Mouse (Mus musculus): ENCODE measurements around the gene Cd2ap. TPM values are rescaled to one million over a fixed set of nuclear protein-coding genes. Genes with fewer than 3 reads are reported as not detected.

Cd2ap gene
- 8.9 and 9.2 TPM in 2 replicates for polyA plus RNA-seq (2015; fragmentation: Nextera tagmentation; extraction: Ambion mirVana)

DNA sequence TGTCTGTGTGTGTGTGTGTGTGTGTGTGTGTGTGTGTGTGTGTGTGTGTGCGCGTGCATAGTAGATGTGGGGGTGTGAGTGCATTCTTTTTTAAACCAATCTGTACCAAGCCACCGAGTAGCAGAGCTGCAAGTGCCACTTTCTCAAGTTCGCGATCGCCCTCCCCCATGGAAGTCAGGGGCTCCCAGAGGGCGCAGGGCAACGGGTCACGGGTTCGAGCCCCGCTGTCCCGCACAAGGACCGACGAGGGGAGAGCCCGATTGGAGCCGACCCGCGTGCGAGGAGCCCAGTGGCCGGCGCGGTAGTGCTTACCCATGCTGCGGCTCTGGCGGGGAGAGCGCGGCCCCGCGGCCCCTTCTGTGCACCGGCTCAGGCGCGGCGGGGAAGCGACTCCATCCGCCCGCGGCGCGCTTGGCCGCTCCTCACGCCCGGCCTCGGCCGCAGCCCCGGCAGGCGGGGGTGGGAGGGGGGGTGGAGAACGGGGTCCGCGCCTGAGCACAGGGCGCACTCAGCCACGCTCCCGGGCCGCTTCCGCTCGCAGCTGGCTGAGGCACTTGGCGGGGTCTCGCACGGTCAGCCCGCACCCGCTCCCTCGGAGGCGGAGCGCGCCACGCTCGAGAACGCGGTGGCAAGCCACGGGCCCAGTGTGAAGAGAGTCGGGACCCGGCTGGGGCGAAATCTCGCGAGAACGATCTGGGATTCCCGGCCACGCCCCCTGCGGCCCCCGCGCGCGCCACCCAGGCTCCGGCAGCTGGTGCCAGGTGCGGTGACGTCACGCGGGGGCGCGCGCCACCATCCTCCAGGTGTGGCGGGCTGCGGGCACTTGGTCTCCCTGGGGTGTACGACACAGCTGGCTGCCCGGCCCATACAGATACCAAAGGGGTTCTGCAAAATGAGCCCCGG is at the start of gene Cd2ap:
Gene Cd2ap, minus strand, starts transcription at position 665 of the 903 bp plus-strand sequence.
- no peaks in the 10 kb centered on the region for H3K36me3 ChIP-seq (replicated peaks; ENCODE audit: insufficient read depth, low read length)
- peak within 1 kb of the TSS; percentile 93 for H3K27ac ChIP-seq (ENCODE audit: low read depth)
- under 1% methylated on average over 76 of the region's 94 CpGs for WGBS (ENCODE audit: insufficient replicate concordance)
- peak; percentile 98 for DNase-seq
- peaks cover 7% of the 10 kb centered on the region for H3K4me1 ChIP-seq (ENCODE audit: insufficient read depth)
- no peaks in the 10 kb centered on the region for H3K27me3 ChIP-seq (ENCODE audit: insufficient read depth, low read length)
- H3K9ac ChIP-seq (replicated peaks), result peak within 1 kb of the TSS; percentile 91
- peak within 1 kb of the TSS; percentile 98 for H3K4me2 ChIP-seq (ENCODE audit: low read depth, low read length)
- H3K4me3 ChIP-seq (ENCODE audit: low read depth, low read length), result peak within 1 kb of the TSS; percentile 87
- TF ChIP-seq EP300 (IDR thresholded peaks at IDR 0.05; ENCODE audit: low read depth), result no peak
- no peak for TF ChIP-seq CTCF (IDR thresholded peaks at IDR 0.05; ENCODE audit: low read depth)
- ATAC-seq, result peak; percentile 95
- no peaks in the 10 kb centered on the region for H3K9me3 ChIP-seq (ENCODE audit: low read length)

DNA sequence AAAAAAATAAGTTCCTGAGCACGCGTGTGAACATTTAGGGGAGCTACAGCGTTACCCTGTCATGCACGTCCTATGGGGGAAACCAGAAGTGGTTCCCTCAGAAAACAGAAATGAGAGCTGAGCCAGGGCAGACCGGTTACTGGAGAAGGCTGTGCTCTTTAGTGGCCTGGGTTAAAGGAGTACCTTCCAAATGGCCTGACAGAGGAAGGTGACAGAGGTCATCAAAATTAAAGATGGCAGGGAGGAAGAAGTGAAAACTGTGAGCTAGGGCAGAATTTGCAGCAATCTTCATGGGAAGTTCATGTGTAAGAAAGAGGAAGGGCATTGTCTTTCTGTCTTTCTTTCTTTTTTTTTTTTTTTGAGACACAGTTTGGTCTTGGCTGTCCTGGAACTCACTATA is 48.3 kb upstream of the Cd2ap start:
- H3K27me3 ChIP-seq (ENCODE audit: insufficient read depth, low read length), result no peaks in the 10 kb centered on the region
- H3K36me3 ChIP-seq (replicated peaks; ENCODE audit: insufficient read depth, low read length), result no peaks in the 10 kb centered on the region
- TF ChIP-seq CTCF (IDR thresholded peaks at IDR 0.05; ENCODE audit: low read depth), result no peak
- no peak for TF ChIP-seq EP300 (IDR thresholded peaks at IDR 0.05; ENCODE audit: low read depth)
- no peak overlapping the region for H3K27ac ChIP-seq (ENCODE audit: low read depth)
- ATAC-seq (peak; percentile 41; the same call in 1 of the 2 replicates), DNase-seq (no peak)
- no peak overlapping the region for H3K4me3 ChIP-seq (ENCODE audit: low read depth, low read length)
- no peaks in the 10 kb centered on the region for H3K4me1 ChIP-seq (ENCODE audit: insufficient read depth)
- H3K9me3 ChIP-seq (ENCODE audit: low read length), result no peaks in the 10 kb centered on the region
- 68% methylated on average over 5 of the region's 5 CpGs for WGBS (ENCODE audit: insufficient replicate concordance)
- no peak overlapping the region for H3K9ac ChIP-seq (replicated peaks)
- H3K4me2 ChIP-seq (ENCODE audit: low read depth, low read length), result no peak overlapping the region

DNA sequence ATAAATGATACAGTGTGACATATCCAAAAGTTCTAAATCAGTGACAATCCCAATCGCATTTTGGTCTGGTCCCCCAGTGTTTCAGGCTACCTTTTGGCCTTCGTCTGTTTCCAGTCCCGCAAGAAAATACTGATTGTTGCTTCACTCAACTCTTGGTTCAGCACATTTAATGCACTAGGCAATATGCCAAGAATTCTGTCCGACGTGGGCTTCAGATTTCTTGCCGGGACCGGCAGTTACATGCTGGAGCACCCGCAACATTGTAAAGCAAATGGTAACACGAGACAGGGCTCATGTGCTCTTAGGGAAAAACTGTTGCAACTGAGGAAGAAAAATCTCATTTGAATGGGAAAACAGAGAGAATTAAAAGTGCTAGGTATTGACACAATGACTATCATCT is 42.3 kb upstream of the Cd2ap start:
- Histone ChIP-seq H3K9me3 (ENCODE audit: low read length) (no peaks in the 10 kb centered on the region), H3K4me2 (ENCODE audit: low read depth, low read length) (no peak overlapping the region), H3K36me3 (replicated peaks; ENCODE audit: insufficient read depth, low read length) (no peaks in the 10 kb centered on the region), H3K27ac (ENCODE audit: low read depth) (no peak overlapping the region), H3K9ac (replicated peaks) (no peak overlapping the region), H3K27me3 (ENCODE audit: insufficient read depth, low read length) (no peaks in the 10 kb centered on the region), H3K4me3 (ENCODE audit: low read depth, low read length) (no peak overlapping the region), H3K4me1 (ENCODE audit: insufficient read depth) (no peaks in the 10 kb centered on the region)
- DNase-seq, result no peak
- no peak for TF ChIP-seq CTCF (IDR thresholded peaks at IDR 0.05; ENCODE audit: low read depth)
- TF ChIP-seq EP300 (IDR thresholded peaks at IDR 0.05; ENCODE audit: low read depth), result no peak
- ATAC-seq, result no peak
- WGBS (ENCODE audit: insufficient replicate concordance), result 77% methylated on average over 9 of the region's 9 CpGs

DNA sequence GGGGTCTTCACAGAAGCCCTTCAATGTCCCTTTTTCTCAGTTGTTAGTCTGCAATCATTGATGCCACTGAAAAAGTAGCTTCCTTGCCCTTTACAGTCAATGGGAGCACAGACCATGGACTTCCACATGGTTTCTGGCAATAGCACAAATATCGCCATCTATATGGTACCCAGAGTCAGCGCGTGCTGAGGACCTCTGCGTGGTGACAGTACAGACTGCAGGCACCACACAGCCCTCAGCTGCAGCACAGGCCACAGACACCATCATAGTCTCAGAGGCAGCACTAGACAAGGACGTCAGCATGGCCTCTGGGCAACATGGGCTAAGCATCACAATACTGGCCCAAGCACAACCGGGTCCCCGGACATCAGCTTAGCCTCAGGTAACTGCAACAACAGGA is 38.3 kb upstream of the Cd2ap start:
- no peak overlapping the region for H3K4me3 ChIP-seq (ENCODE audit: low read depth, low read length)
- H3K9me3 ChIP-seq (ENCODE audit: low read length), result no peaks in the 10 kb centered on the region
- ATAC-seq (no peak), DNase-seq (no peak)
- H3K27ac ChIP-seq (ENCODE audit: low read depth), result no peak overlapping the region
- no peaks in the 10 kb centered on the region for H3K27me3 ChIP-seq (ENCODE audit: insufficient read depth, low read length)
- 79% methylated on average over 7 of the region's 7 CpGs for WGBS (ENCODE audit: insufficient replicate concordance)
- H3K36me3 ChIP-seq (replicated peaks; ENCODE audit: insufficient read depth, low read length), result no peaks in the 10 kb centered on the region
- TF ChIP-seq EP300 (IDR thresholded peaks at IDR 0.05; ENCODE audit: low read depth), result no peak
- peak; percentile 27; the same call in 1 of the 2 replicates for TF ChIP-seq CTCF (IDR thresholded peaks at IDR 0.05; ENCODE audit: low read depth)
- H3K9ac ChIP-seq (replicated peaks), result no peak overlapping the region
- H3K4me2 ChIP-seq (ENCODE audit: low read depth, low read length), result no peak overlapping the region
- H3K4me1 ChIP-seq (ENCODE audit: insufficient read depth), result peaks cover 6% of the 10 kb centered on the region; the same call in 1 of the 2 replicates

DNA sequence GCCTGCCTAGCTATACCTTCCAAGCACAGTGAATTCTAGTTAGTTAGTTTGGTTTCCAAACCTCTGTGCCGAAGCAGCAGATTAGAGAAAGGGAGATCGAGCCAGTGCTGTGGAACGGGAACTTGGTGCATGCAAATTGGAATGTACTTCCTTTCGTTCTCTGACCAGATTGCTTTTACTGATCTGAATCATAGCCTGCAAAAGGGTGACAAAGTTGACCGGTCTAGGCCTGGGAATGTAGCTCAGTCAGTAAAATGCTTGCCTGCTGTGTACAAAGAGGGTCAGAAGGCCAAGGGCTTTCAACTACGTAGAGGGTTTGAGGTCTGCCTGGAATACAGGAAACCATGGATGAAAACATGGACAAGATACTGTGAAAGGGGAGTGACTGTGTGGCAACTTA is 35.7 kb upstream of the Cd2ap start:
- no peak for TF ChIP-seq EP300 (IDR thresholded peaks at IDR 0.05; ENCODE audit: low read depth)
- TF ChIP-seq CTCF (IDR thresholded peaks at IDR 0.05; ENCODE audit: low read depth), result no peak
- Histone ChIP-seq H3K4me2 (ENCODE audit: low read depth, low read length) (peak overlapping the region; percentile 1; the same call in 1 of the 2 replicates), H3K9ac (replicated peaks) (no peak overlapping the region), H3K27ac (ENCODE audit: low read depth) (peak overlapping the region; percentile 34; the same call in 1 of the 2 replicates), H3K4me3 (ENCODE audit: low read depth, low read length) (no peak overlapping the region), H3K4me1 (ENCODE audit: insufficient read depth) (peaks cover 6% of the 10 kb centered on the region; the same call in 1 of the 2 replicates), H3K9me3 (ENCODE audit: low read length) (no peaks in the 10 kb centered on the region), H3K27me3 (ENCODE audit: insufficient read depth, low read length) (no peaks in the 10 kb centered on the region), H3K36me3 (replicated peaks; ENCODE audit: insufficient read depth, low read length) (no peaks in the 10 kb centered on the region)
- ATAC-seq, result peak; percentile 40; the same call in 1 of the 2 replicates
- no peak for DNase-seq
- 17% methylated on average over 6 of the region's 6 CpGs for WGBS (ENCODE audit: insufficient replicate concordance)

DNA sequence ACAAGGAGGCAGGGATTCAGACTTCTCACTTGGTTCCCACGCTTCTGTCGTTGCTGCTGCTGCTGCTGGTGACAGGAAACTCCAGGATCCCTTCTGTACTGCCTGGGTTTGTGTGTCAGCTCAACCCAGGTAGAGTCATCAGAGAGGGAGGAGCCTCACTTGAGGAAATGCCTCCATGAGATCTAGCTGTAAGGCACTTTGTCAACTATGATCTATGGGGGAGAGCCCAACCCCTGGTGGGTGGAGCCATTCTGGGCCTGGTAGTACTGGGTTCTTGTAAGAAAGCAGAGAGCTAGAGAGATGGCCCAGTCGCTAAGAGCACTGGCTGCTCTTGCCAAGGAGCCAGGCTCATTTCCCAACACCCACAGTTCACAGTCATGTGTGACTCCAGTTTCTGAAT is 34.0 kb upstream of the Cd2ap start:
- Histone ChIP-seq H3K4me2 (ENCODE audit: low read depth, low read length) (no peak overlapping the region), H3K9ac (replicated peaks) (no peak overlapping the region), H3K4me1 (ENCODE audit: insufficient read depth) (peaks cover 6% of the 10 kb centered on the region; the same call in 1 of the 2 replicates), H3K4me3 (ENCODE audit: low read depth, low read length) (no peak overlapping the region), H3K27me3 (ENCODE audit: insufficient read depth, low read length) (no peaks in the 10 kb centered on the region), H3K27ac (ENCODE audit: low read depth) (no peak overlapping the region), H3K9me3 (ENCODE audit: low read length) (no peaks in the 10 kb centered on the region), H3K36me3 (replicated peaks; ENCODE audit: insufficient read depth, low read length) (no peaks in the 10 kb centered on the region)
- DNase-seq, result no peak
- TF ChIP-seq CTCF (IDR thresholded peaks at IDR 0.05; ENCODE audit: low read depth) (no peak), EP300 (IDR thresholded peaks at IDR 0.05; ENCODE audit: low read depth) (no peak)
- WGBS (ENCODE audit: insufficient replicate concordance), result 65% methylated on average over 3 of the region's 3 CpGs
- no peak for ATAC-seq

All from liver, postnatal 0 days (tissue).